Mouse (Mus musculus) C2C12 (cell line): ENCODE results near the gene Gja3.

Experiments used
- CTCF ChIP-seq: IDR thresholded peaks from one replicate; pipeline ENCODE4 v1.5.1; 2011; ENCODE audit not compliant: control insufficient read depth, insufficient read depth, insufficient read length
- MAX ChIP-seq: IDR thresholded peaks from one replicate; pipeline ENCODE4 v1.6.1; 2011; ENCODE audit warnings: mild to moderate bottlenecking, control low read depth
- USF1 ChIP-seq: IDR thresholded peaks from one replicate; pipeline ENCODE4 v1.6.1; 2011; ENCODE audit warnings: low read depth, mild to moderate bottlenecking, control low read depth, moderate library complexity

GRCm38 (mm10) chr14:57066053-57066452, 8.2 kb upstream of the Gja3 start:
- TF ChIP-seq CTCF (no peak), MAX (no peak), USF1 (no peak)
